Mouse (Mus musculus) regulatory T cell (primary cell): Measurements from ENCODE around the gene Hspb11.

Experiments
- in situ Hi-C: fragments of 300-600 bp; cut with MboI, MseI; formaldehyde crosslinking; loops from one replicate; pipeline ENCODE4 v1.15.1; 2025; ENCODE audit warnings: high pct_unique_total_duplicates

The Hspb11 gene

DNA sequence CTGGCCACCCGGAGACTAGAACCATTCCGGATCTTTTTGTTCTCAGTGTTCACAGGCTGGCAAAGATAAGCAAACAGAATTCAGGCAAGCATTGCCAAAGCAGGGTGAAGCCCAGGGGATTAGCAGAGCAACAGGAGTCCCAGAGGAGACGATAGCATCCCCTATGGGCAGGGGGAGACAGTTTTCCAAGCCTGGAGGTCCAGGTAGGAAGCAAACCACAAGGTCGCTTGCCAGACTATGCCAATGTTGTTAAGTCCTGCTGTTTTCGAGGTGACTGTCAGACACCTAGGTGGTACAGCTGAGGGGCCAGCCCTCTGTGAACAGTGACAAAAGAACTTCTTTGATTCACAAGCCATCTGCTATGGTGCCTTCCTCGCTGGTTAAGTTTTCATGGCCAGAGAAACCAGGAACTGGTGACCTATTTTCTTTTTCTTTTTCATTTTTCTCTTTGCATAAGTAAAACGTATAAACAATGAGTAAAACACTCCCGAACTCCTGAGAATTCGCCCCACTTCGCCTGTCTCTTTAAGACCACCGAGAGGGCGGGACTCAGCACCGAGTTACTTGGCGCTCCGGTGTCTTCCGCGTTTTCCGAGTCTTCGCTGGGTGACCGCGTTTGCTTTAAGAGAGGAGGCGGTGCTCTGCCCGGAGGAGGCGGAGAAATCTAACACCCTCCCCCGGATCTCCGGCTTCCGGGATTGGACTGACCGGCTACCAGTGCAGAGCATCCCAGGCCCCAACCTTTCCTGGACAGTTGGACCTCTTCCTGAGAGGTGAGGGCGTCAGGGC is 60.5 kb downstream of the Hspb11 start, which contains the start of gene Yipf1:
Gene Yipf1, plus strand, starts transcription at position 674 of the 789 bp plus-strand sequence.
- in situ Hi-C loops: no loop called here

DNA sequence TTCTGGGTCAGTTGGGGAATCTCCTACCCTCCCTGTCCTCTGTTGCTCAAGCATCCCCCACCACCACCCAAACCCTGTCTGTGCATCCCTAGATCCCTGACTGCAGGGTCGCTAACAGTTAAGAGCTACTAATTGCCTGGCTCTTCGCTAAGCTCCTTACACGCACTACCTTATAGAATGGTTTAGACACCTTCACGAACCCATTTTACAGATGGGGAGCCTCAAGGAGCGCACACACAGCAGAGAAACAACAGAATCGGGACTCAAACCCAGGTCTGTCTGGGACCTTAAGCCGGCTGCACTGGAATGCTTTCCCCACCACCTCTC is 61.0 kb downstream of the Hspb11 start:
- in situ Hi-C loops: no loop called here

DNA sequence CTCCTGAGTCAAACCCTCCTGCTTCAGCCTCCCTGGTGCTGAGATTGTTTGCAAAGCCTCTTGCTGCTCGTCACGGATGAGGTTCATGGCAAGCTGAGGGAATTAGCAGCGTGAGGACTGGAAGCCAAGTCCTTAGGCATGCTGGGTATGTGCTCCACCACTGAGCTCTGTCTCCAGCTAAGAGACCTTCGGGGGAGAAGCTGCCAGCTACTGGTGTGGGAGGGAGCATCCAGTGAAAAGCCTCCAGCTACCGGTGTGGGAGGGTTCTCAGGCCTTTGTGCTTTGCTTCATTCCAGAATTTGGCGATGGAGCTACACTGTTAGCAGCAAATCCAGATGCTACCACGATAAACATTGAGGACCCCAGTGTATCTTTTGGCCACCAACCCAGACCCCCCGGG is 65.3 kb downstream of the Hspb11 start:
- in situ Hi-C loops: no loop called here

DNA sequence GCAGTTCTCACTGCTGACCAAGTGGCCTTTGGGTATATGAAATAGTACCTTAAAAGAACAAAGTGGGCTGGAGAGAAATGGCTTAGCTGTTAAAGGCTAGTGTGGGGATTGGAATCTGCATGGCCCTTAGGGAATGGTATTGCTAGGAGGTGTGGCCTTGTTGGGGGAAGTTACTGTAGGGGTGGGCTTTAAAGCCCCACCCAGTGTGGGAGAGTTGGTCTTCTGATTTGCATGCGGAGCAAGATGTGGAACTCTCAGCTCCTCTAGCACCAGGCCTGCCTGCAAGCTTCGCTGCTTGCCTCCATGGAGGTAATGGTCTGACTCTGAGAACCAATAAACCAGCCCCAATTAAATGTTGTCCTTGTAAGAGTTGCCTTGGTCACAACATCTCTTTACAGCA is 67.6 kb downstream of the Hspb11 start:
- in situ Hi-C loops: no loop called here

DNA sequence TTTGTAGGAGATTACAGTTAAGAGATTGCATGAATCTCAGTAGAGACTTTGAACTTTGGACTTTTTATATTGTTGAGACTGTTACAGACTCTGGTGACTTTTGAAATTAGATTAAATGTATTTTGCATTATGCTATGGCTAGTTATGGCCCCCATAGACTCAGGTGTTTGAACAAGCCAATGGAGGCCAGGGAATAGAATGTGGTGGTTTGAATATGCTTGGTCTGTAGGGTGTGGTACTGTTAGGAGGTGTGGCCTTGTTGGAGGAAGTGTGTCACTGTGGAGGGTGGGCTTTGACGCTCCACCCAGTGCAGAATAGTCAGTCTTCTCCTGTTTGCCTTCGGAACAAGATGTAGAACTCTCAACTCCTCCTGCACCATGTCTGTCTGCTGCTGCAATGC is 69.7 kb downstream of the Hspb11 start:
- in situ Hi-C loops: no loop called here

DNA sequence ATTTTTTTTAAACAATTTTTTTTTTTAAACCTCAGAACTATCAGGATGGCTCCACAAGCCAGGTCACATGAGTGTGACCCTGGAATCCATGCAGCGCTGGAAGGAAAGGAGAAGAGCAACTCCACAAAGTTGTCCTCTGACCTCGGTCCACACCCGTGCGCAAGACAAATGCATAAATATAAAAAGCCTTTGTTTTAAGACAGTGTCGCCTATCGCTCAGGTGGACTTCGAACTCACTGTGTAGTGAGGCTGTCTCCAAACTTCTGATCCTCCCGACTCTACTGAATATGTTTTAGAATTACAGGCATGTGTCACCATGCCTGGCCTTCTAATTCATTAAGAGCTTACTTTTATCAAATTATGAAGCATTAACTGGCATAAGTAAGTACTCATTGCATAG is 75.1 kb downstream of the Hspb11 start:
- in situ Hi-C loops: no loop called here
